Comparison of ENCODE assay signal across 2 mouse cellular contexts in the genomic region with DNA sequence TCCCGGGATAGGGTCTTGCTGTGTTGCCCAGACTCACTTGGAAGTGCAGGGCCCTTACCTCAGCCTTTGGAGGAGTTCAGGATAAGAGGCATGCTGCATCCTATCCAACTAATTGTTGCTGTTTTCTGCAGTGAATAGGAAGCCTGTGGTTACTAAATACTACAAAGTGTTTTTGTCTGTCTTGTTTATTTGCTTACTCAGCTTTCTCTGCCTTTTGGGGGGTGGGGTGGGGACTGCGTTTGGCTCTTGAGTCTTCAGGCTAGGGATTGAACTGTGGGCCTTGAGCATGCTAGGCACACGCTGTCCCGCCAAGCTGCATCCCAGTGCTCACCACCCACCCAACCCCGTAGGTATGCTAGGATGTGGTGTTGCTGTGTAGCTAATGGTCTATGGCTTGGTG.
TF ChIP-seq lines count a peak whose summit lies in the region.

No protein-coding gene starts in this region.

TF ChIP-seq in CH12.LX, 34 proteins besides CTCF, POLR2A, EP300 and RAD21:
- TF ChIP-seq MAFK (IDR thresholded peaks at IDR 0.05; ENCODE audit: insufficient replicate concordance, low read length) (peak; percentile 57; the same call in 1 of the 2 replicates), ELF1 (IDR thresholded peaks at IDR 0.05; ENCODE audit: low read depth, low read length) (no peak)

TF ChIP-seq in ES-E14, 5 proteins besides CTCF, POLR2A, EP300 and RAD21:
- peak; percentile 64; the same call in 1 of the 2 replicates for TF ChIP-seq MAFK (IDR thresholded peaks at IDR 0.05; ENCODE audit: insufficient read depth, low read depth, low read length)
- no peak for TF ChIP-seq ZNF384 (IDR thresholded peaks at IDR 0.05; ENCODE audit: low read depth, low read length)
TF ChIP-seq in ES-E14: peak in this region for 1.
